ENCODE assay signal across 12 mouse cellular contexts in the genomic region with DNA sequence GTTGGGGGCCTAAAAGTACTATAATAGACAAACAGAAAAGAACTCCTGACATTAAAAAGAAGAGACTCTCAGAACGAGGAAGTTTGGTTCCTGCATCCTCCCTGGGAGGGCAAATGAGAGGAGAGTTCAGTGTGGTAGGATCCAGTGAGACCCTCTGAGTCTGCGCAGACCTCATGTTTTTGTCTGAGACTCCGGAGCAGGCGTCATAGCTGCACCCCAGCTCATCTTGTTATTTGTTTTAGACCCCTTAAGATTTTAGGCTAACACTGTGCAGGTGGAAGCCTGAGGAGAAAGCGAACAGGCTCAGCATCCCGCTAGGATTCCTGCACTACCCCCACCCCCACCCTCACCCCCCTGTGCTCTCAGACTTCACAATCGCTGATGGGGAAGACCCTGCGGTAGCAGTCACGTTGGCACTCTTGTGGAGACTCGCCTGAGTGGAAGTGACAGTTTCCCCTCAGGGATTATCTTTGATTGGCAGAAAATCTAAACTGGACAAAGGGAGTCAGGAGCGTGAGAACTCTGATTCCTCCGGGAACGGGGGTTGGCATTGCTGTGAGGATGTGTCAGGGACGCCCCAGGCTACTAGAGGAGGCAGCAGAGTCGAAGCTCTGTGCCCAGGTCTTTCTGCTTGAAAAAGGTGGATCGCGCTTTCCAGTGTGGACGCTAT.
DNase-seq lines count a peak whose midpoint lies in the region; ATAC-seq and TF ChIP-seq lines count a peak whose summit lies in the region.
"Had no signal": no experiment of that assay in that cellular context is flagged by ENCODE, and none has a peak within 500 bp of the region (broad histone marks: within the 10 kb centered on the region; RNA-seq: fewer than 3 reads in every experiment).

No protein-coding gene starts in this region.

- H3K27me3 ChIP-seq in heart, embryonic 11.5 days (ENCODE audit: control insufficient read depth, insufficient read depth, low read length), result no peaks in the 10 kb centered on the region
- no peaks in the 10 kb centered on the region for H3K27me3 ChIP-seq in forebrain, embryonic 12.5 days
- no peaks in the 10 kb centered on the region for H3K27me3 ChIP-seq in hindbrain, embryonic 16.5 days (replicated peaks; ENCODE audit: control insufficient read depth, insufficient read depth, low read length)
- no peaks in the 10 kb centered on the region for H3K27me3 ChIP-seq in stomach, postnatal 0 days (ENCODE audit: control insufficient read depth, insufficient read depth, low read length)
- H3K27me3 ChIP-seq: kidney, embryonic 15.5 days; limb, embryonic 13.5 days had no signal

- intact Hi-C loops in heart, postnatal 14 days (cut with DNase I), result no loop called here

- no peak overlapping the region for H3K4me3 ChIP-seq in heart, embryonic 11.5 days (ENCODE audit: low read depth, low read length)
- H3K4me3 ChIP-seq in forebrain, embryonic 12.5 days (replicated peaks), result no peak overlapping the region; the same call in 1 of the 2 replicates
- H3K4me3 ChIP-seq in hindbrain, embryonic 16.5 days (ENCODE audit: low read length), result 0 out of 2 replicates have a peak overlapping the region, but pooled peaks have one; percentile 8
- H3K4me3 ChIP-seq in stomach, postnatal 0 days (ENCODE audit: low read depth, low read length), result no peak overlapping the region
- H3K4me3 ChIP-seq: kidney, embryonic 15.5 days; limb, embryonic 13.5 days had no signal

- TF ChIP-seq CTCF in stomach, postnatal 0 days (IDR thresholded peaks at IDR 0.05; ENCODE audit: low read depth), result no peak

- no peak for ATAC-seq in heart, embryonic 11.5 days (replicated peaks; ENCODE audit: insufficient number of reproducible peaks, low FRiP score, low TSS enrichment)
- peak; percentile 22 for ATAC-seq in forebrain, embryonic 12.5 days (ENCODE audit: low FRiP score)
- ATAC-seq in hindbrain, embryonic 16.5 days, result peak; percentile 57
- ATAC-seq in stomach, postnatal 0 days (ENCODE audit: low FRiP score, low TSS enrichment), result no peak

- H3K27ac ChIP-seq in heart, embryonic 11.5 days (ENCODE audit: low read depth, low read length), result no peak overlapping the region
- H3K27ac ChIP-seq in forebrain, embryonic 12.5 days, result no peak overlapping the region
- H3K27ac ChIP-seq in hindbrain, embryonic 16.5 days (ENCODE audit: low read depth, low read length), result no peak overlapping the region
- no peak overlapping the region for H3K27ac ChIP-seq in stomach, postnatal 0 days (replicated peaks)
- H3K27ac ChIP-seq: kidney, embryonic 15.5 days; limb, embryonic 13.5 days had no signal

- no peaks in the 10 kb centered on the region for H3K36me3 ChIP-seq in heart, embryonic 11.5 days (ENCODE audit: control insufficient read depth, insufficient read depth, low read length)
- H3K36me3 ChIP-seq in forebrain, embryonic 12.5 days (replicated peaks), result no peaks in the 10 kb centered on the region
- no peaks in the 10 kb centered on the region for H3K36me3 ChIP-seq in hindbrain, embryonic 16.5 days (ENCODE audit: control insufficient read depth, insufficient read depth, low read length)
- H3K36me3 ChIP-seq in stomach, postnatal 0 days (ENCODE audit: control insufficient read depth, insufficient read depth, low read length), result no peaks in the 10 kb centered on the region
- H3K36me3 ChIP-seq: kidney, embryonic 15.5 days; limb, embryonic 13.5 days had no signal

- no peak overlapping the region for H3K9ac ChIP-seq in heart, embryonic 11.5 days (ENCODE audit: low read depth, low read length)
- H3K9ac ChIP-seq in forebrain, embryonic 12.5 days, result no peak overlapping the region
- 0 out of 2 replicates have a peak overlapping the region, but pooled peaks have one; percentile 2 for H3K9ac ChIP-seq in hindbrain, embryonic 16.5 days (ENCODE audit: low read depth, low read length)
- H3K9ac ChIP-seq in stomach, postnatal 0 days (ENCODE audit: low read length), result no peak overlapping the region
- H3K9ac ChIP-seq: kidney, embryonic 15.5 days; limb, embryonic 13.5 days; lung, embryonic 14.5 days had no signal

- peaks cover 18% of the 10 kb centered on the region for H3K4me1 ChIP-seq in heart, embryonic 11.5 days (ENCODE audit: control insufficient read depth, insufficient read depth, low read length)
- peaks cover 18% of the 10 kb centered on the region for H3K4me1 ChIP-seq in forebrain, embryonic 12.5 days
- H3K4me1 ChIP-seq in hindbrain, embryonic 16.5 days (ENCODE audit: control insufficient read depth, insufficient read depth, low read depth, low read length), result 0 out of 2 replicates have a peak, but pooled peaks cover 3% of the 10 kb centered on the region
- no peaks in the 10 kb centered on the region for H3K4me1 ChIP-seq in stomach, postnatal 0 days (replicated peaks; ENCODE audit: control insufficient read depth, insufficient read depth)

- TF ChIP-seq EP300 in stomach, postnatal 0 days (optimal IDR thresholded peaks at IDR 0.05), result no peak

- DNase-seq in heart, postnatal 14 days, result no peak
- peak; percentile 52 for DNase-seq in retina, postnatal 7 days (ENCODE audit: low read depth, low spot score)
- no peak for DNase-seq in adrenal gland, adult 2 months
- DNase-seq in left cerebral cortex, adult 18-20 months (ENCODE audit: low spot score in 2 of 2), result no peak
- DNase-seq in stomach, postnatal 0 days (ENCODE audit: low spot score), result no peak
- DNase-seq: heart, adult 18-20 months; lung, embryonic 14.5 days had no signal

- no peaks in the 10 kb centered on the region for H3K9me3 ChIP-seq in heart, embryonic 11.5 days (replicated peaks; ENCODE audit: control insufficient read depth, low read length)
- no peaks in the 10 kb centered on the region for H3K9me3 ChIP-seq in forebrain, embryonic 12.5 days
- no peaks in the 10 kb centered on the region for H3K9me3 ChIP-seq in hindbrain, embryonic 16.5 days (ENCODE audit: control insufficient read depth, low read length)
- H3K9me3 ChIP-seq in stomach, postnatal 0 days (ENCODE audit: control insufficient read depth, low read length), result no peaks in the 10 kb centered on the region
- H3K9me3 ChIP-seq: kidney, embryonic 15.5 days; limb, embryonic 13.5 days had no signal

- H3K4me2 ChIP-seq in heart, embryonic 11.5 days, result peak overlapping the region; percentile 16; the same call in 1 of the 2 replicates
- peak overlapping the region; percentile 21; the same call in 1 of the 2 replicates for H3K4me2 ChIP-seq in forebrain, embryonic 12.5 days
- peak overlapping the region; percentile 37 for H3K4me2 ChIP-seq in hindbrain, embryonic 16.5 days (ENCODE audit: low read length)
- no peak overlapping the region for H3K4me2 ChIP-seq in stomach, postnatal 0 days (replicated peaks; ENCODE audit: low read depth)
- H3K4me2 ChIP-seq: kidney, embryonic 15.5 days; limb, embryonic 13.5 days; lung, embryonic 14.5 days had no signal

- WGBS in heart, embryonic 11.5 days (ENCODE audit: insufficient replicate concordance), result 47% methylated on average over 18 of the region's 18 CpGs
- WGBS in forebrain, embryonic 12.5 days, result 35% methylated on average over 18 of the region's 18 CpGs
- WGBS in hindbrain, embryonic 16.5 days, result 41% methylated on average over 18 of the region's 18 CpGs
- WGBS in stomach, postnatal 0 days, result 53% methylated on average over 18 of the region's 18 CpGs

Comparison
In these comparisons a context has a peak if more than half of its experiments do, and no peak if none do; other contexts are left out.
1. ATAC-seq: peak in forebrain, embryonic 12.5 days (single experiment) and hindbrain, embryonic 16.5 days (single experiment); none in heart, embryonic 11.5 days (single experiment) and stomach, postnatal 0 days (single experiment).